9 mouse cellular contexts compared by ENCODE assay signal in genomic region chr5:104108879-104109369, GRCm38 (mm10). TPM values are rescaled to one million over a fixed set of nuclear protein-coding genes. Genes with fewer than 3 reads are reported as not detected.
DNase-seq lines count a peak whose midpoint lies in the region; ATAC-seq lines count a peak whose summit lies in the region.
"Had no signal": no experiment of that assay in that cellular context is flagged by ENCODE, and none has a peak within 500 bp of the region (broad histone marks: within the 10 kb centered on the region; RNA-seq: fewer than 3 reads in every experiment).

No protein-coding gene starts in this region.

- WGBS in lung, embryonic 16.5 days, result 20% methylated on average over 18 of the region's 18 CpGs
- WGBS in hindbrain, embryonic 11.5 days, result 12% methylated on average over 18 of the region's 18 CpGs
- WGBS in limb, embryonic 15.5 days, result 14% methylated on average over 18 of the region's 18 CpGs

- ATAC-seq in lung, embryonic 16.5 days (ENCODE audit: low read depth), result no peak
- peak; percentile 55 for ATAC-seq in common myeloid progenitor, adult 5-6 weeks (replicated peaks; ENCODE audit: low read depth, poor library complexity, severe bottlenecking)
- peak; percentile 56 for ATAC-seq in hindbrain, embryonic 11.5 days (ENCODE audit: low FRiP score)
- ATAC-seq in limb, embryonic 15.5 days (ENCODE audit: insufficient number of reproducible peaks, low FRiP score, low TSS enrichment, low read depth), result no peak

- peak overlapping the region; percentile 23 for H3K4me3 ChIP-seq in lung, embryonic 16.5 days (ENCODE audit: low read length)
- 0 out of 2 replicates have a peak overlapping the region, but pooled peaks have one; percentile 8 for H3K4me3 ChIP-seq in hindbrain, embryonic 11.5 days (ENCODE audit: low read depth, low read length)
- H3K4me3 ChIP-seq in limb, embryonic 15.5 days, result peak overlapping the region; percentile 14; the same call in 1 of the 2 replicates

- DNase-seq in lung, postnatal 25 days (ENCODE audit: low spot score), result no peak
- peak; percentile 83 for DNase-seq in hindbrain, embryonic 11.5 days (ENCODE audit: low spot score)
- DNase-seq in right cerebral cortex, postnatal 14 days, result peak; percentile 63
- no peak for DNase-seq in urinary bladder, postnatal 36 days (ENCODE audit: low spot score in 2 of 2)
- DNase-seq in gastrocnemius, postnatal 4 days (ENCODE audit: low spot score in 2 of 2), result no peak

- H3K27me3 ChIP-seq in lung, embryonic 16.5 days (ENCODE audit: control insufficient read depth, insufficient read depth, low read depth, low read length), result no peaks in the 10 kb centered on the region
- no peaks in the 10 kb centered on the region for H3K27me3 ChIP-seq in hindbrain, embryonic 11.5 days (ENCODE audit: control insufficient read depth, insufficient read depth, low read length)
- no peaks in the 10 kb centered on the region for H3K27me3 ChIP-seq in limb, embryonic 15.5 days

- H3K27ac ChIP-seq in lung, embryonic 16.5 days (ENCODE audit: low read length), result peak overlapping the region; percentile 95
- peak overlapping the region; percentile 89 for H3K27ac ChIP-seq in hindbrain, embryonic 11.5 days (ENCODE audit: low read depth, low read length)
- peak overlapping the region; percentile 33; the same call in 1 of the 2 replicates for H3K27ac ChIP-seq in limb, embryonic 15.5 days

- H3K4me1 ChIP-seq in lung, embryonic 16.5 days (replicated peaks; ENCODE audit: control insufficient read depth, insufficient read depth, low read length), result peaks cover 28% of the 10 kb centered on the region
- peaks cover 18% of the 10 kb centered on the region for H3K4me1 ChIP-seq in hindbrain, embryonic 11.5 days (replicated peaks; ENCODE audit: control insufficient read depth, insufficient read depth, low read length)
- peaks cover 41% of the 10 kb centered on the region for H3K4me1 ChIP-seq in limb, embryonic 15.5 days

- peak overlapping the region; percentile 54 for H3K9ac ChIP-seq in lung, embryonic 16.5 days (ENCODE audit: low read length)
- H3K9ac ChIP-seq in hindbrain, embryonic 11.5 days (ENCODE audit: low read depth, low read length), result peak overlapping the region; percentile 16; the same call in 1 of the 2 replicates
- H3K9ac ChIP-seq in limb, embryonic 15.5 days, result no peak overlapping the region

- no peaks in the 10 kb centered on the region for H3K9me3 ChIP-seq in lung, embryonic 16.5 days (ENCODE audit: control insufficient read depth, low read length)
- H3K9me3 ChIP-seq in hindbrain, embryonic 11.5 days (ENCODE audit: control insufficient read depth, low read length), result no peaks in the 10 kb centered on the region
- no peaks in the 10 kb centered on the region for H3K9me3 ChIP-seq in limb, embryonic 15.5 days

- peak overlapping the region; percentile 59 for H3K4me2 ChIP-seq in lung, embryonic 16.5 days (ENCODE audit: low read depth, low read length)
- peak overlapping the region; percentile 19 for H3K4me2 ChIP-seq in hindbrain, embryonic 11.5 days (replicated peaks; ENCODE audit: low read depth, low read length)
- peak overlapping the region; percentile 39 for H3K4me2 ChIP-seq in limb, embryonic 15.5 days

- H3K36me3 ChIP-seq in lung, embryonic 16.5 days (ENCODE audit: control insufficient read depth, insufficient read depth, low read length), result no peaks in the 10 kb centered on the region
- H3K36me3 ChIP-seq in hindbrain, embryonic 11.5 days (ENCODE audit: control insufficient read depth, insufficient read depth, low read length), result no peaks in the 10 kb centered on the region
- H3K36me3 ChIP-seq in limb, embryonic 15.5 days, result no peaks in the 10 kb centered on the region

RNA-seq across cellular contexts. Expression of gene Sparcl1, which starts 4.6 kb away (rescaled TPM):
- 433 and 435 TPM in 2 replicates for polyA plus RNA-seq in lung, embryonic 16.5 days (2015; fragmentation: Nextera tagmentation; extraction: Ambion mirVana)
- total RNA-seq in common myeloid progenitor, adult 5-6 weeks (2017), result not detected in 2 replicates
- polyA plus RNA-seq in hindbrain, embryonic 11.5 days (2014; fragmentation: Nextera tagmentation; extraction: Ambion mirVana), result 61.5 and 61.9 TPM in 2 replicates
- 96.7 and 115 TPM in 2 replicates for polyA plus RNA-seq in limb, embryonic 15.5 days (2015; fragmentation: Nextera tagmentation; extraction: Ambion mirVana)
- 100 to 1,000 TPM; 226 to 268 TPM for total RNA-seq in gastrocnemius, postnatal 4 days (2021)

RNA-seq across cellular contexts. Expression of gene Gm17660, which starts 31.5 kb away (rescaled TPM):
- polyA plus RNA-seq in lung, embryonic 16.5 days (2015; fragmentation: Nextera tagmentation; extraction: Ambion mirVana), result not detected in 2 replicates
- not detected in 2 replicates for total RNA-seq in common myeloid progenitor, adult 5-6 weeks (2017)
- not detected in 2 replicates for polyA plus RNA-seq in hindbrain, embryonic 11.5 days (2014; fragmentation: Nextera tagmentation; extraction: Ambion mirVana)
- not detected in 2 replicates for polyA plus RNA-seq in limb, embryonic 15.5 days (2015; fragmentation: Nextera tagmentation; extraction: Ambion mirVana)
- total RNA-seq in gastrocnemius, postnatal 4 days (2021), result not detected
- polyA plus RNA-seq: spleen, adult 2 months had no signal

Comparison
In these comparisons a context has a peak if more than half of its experiments do, and no peak if none do; other contexts are left out.
1. ATAC-seq: peak in common myeloid progenitor, adult 5-6 weeks (single experiment) and hindbrain, embryonic 11.5 days (single experiment); none in lung, embryonic 16.5 days (single experiment) and limb, embryonic 15.5 days (single experiment).
2. H3K27ac ChIP-seq: peak in every context shown above with its lines; median percentile 95 in lung, embryonic 16.5 days; 89 in hindbrain, embryonic 11.5 days; 33 in limb, embryonic 15.5 days.
3. DNase-seq: peak in hindbrain, embryonic 11.5 days (single experiment) and right cerebral cortex, postnatal 14 days (single experiment); none in lung, postnatal 25 days (single experiment), urinary bladder, postnatal 36 days (0 of 2) and gastrocnemius, postnatal 4 days (0 of 2).
4. Peak in every context shown above with its lines, with median percentiles within 50 percentile points of each other: H3K4me2 ChIP-seq and H3K4me3 ChIP-seq.